Mouse (Mus musculus) activated CD4-positive, CD25-positive, alpha-beta regulatory T cell (primary cell): Measurements from ENCODE around the gene Sh3pxd2b. TPM values are rescaled to one million over a fixed set of nuclear protein-coding genes. Genes with fewer than 3 reads are reported as not detected.

Source experiments
- polyA plus RNA-seq, 2 experiments: library from polyadenylated mRNA; unstranded; fragments of 100-300 nt; shearing (Covaris generic); gene quantifications; one replicate each; pipeline ENCODE4 v1.2.1; 2017

Gene Sh3pxd2b
- polyA plus RNA-seq: under 1 TPM; 0.20 to 0.45 TPM

DNA sequence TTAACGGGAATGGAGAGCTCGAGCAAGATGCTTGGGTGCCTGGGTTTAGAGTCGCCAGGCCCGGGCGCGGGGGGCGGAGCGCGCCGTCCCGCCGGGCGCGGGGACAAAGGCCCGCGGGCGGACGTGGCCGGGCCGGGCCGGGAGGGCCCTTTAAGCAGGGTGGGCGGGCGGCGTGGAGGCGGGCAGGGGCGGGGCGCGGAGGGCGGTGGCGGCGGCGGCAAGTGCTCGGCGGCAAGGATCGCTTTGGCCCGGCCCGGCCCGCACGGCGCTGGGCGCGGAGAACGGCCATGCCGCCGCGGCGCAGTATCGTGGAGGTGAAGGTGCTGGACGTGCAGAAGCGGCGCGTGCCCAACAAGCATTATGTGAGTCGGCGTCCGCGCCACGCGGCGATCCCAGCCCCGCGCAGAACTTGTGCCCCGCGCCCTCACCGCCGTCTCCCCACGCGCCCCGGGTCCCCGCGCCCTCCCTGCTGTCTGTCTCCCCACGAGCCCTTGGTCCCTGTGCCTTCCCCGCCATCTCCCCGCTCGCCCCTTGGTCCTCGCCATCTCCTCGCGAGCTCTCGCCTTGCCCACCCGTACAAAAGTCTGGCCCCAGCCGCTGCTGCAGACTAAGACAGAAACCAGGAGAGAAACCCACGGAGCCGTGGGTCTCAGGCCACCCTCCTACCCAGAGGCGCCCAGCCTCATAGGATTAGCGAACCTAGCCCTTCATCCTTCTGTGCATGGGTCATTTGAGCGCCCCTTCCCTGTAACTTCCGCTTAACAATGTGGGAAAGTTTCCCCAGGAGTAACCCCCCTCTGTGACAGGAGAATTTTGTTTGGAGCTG, at the start of gene Sh3pxd2b:
Gene Sh3pxd2b, plus strand, starts transcription at position 214 of the 826 bp plus-strand sequence.

GRCm38 (mm10) chr11:32299865-32300264, 47.8 kb upstream of the Sh3pxd2b start, which contains the start of gene Hbq1a:
Gene Hbq1a (plus strand): TSS chr11:32300069.

GRCm38 (mm10) chr11:32454800-32455506, 107.3 kb downstream of the Sh3pxd2b start, which contains the start of gene Ubtd2:
Gene Ubtd2 (plus strand): TSS chr11:32455370.

Other genes with a start within 250 kb of the Sh3pxd2b start
- gene Il9r, start 147.5 kb upstream of the Sh3pxd2b start, polyA plus RNA-seq: 10 to 100 TPM in 1 of 2 experiments, 1 to 10 TPM in 1; 7.2 to 23.8 TPM
- gene Snrnp25, start 142.4 kb upstream of the Sh3pxd2b start, polyA plus RNA-seq: 10 to 100 TPM; 57.6 to 60.8 TPM
- 1 to 10 TPM in 1 of 2 experiments, under 1 TPM in 1; 0.15 to 2.6 TPM for gene Rhbdf1, start 125.5 kb upstream of the Sh3pxd2b start, polyA plus RNA-seq
- gene Mpg, start 121.3 kb upstream of the Sh3pxd2b start, polyA plus RNA-seq: 10 to 100 TPM; 26.1 to 44.5 TPM
- gene Nprl3, start 80.1 kb upstream of the Sh3pxd2b start, polyA plus RNA-seq: 10 to 100 TPM; 44.2 to 46.7 TPM
- not detected for gene Hba-x, start 71.4 kb upstream of the Sh3pxd2b start, polyA plus RNA-seq
- gene Hba-a1, start 64.3 kb upstream of the Sh3pxd2b start, polyA plus RNA-seq: 100 to 1,000 TPM; 183 to 235 TPM
- 1 to 10 TPM in 1 of 2 experiments, not detected in 1; 1.2 TPM for gene Hbq1b, start 60.9 kb upstream of the Sh3pxd2b start, polyA plus RNA-seq
- 100 to 1,000 TPM; 293 to 315 TPM for gene Hba-a2, start 51.3 kb upstream of the Sh3pxd2b start, polyA plus RNA-seq
- gene Hbq1a, start 47.8 kb upstream of the Sh3pxd2b start, polyA plus RNA-seq: not detected
- 1 to 10 TPM; 7.4 to 7.7 TPM for gene Ubtd2, start 107.5 kb downstream of the Sh3pxd2b start, polyA plus RNA-seq
- 1 to 10 TPM; 1.4 to 2.4 TPM for gene Efcab9, start 184.3 kb downstream of the Sh3pxd2b start, polyA plus RNA-seq
- 100 to 1,000 TPM; 163 to 258 TPM for gene Stk10, start 185.5 kb downstream of the Sh3pxd2b start, polyA plus RNA-seq